Mouse (Mus musculus) kidney, embryonic 14.5 days (tissue): ENCODE results near the gene Galnt17. TPM values are rescaled to one million over a fixed set of nuclear protein-coding genes. Genes with fewer than 3 reads are reported as not detected.

ENCODE experiments used
- ATAC-seq: fragments of 200-750 bp; cut with Nextera tagmentation; 2 replicates; pipeline ENCODE4 v1.8.0; 2017; ENCODE audit warnings: moderate number of reproducible peaks, mild to moderate bottlenecking, moderate TSS enrichment, moderate library complexity; ENCODE audit not compliant: low FRiP score, low TSS enrichment
- H3K27ac ChIP-seq: fragments of 300-500 bp; sonication (generic); 2 replicates; pipeline ENCODE4 v1.5.1; 2014; ENCODE audit warnings: low read depth, mild to moderate bottlenecking, low read length, moderate library complexity, mixed read lengths
- H3K27me3 ChIP-seq: fragments of 300-500 bp; sonication (generic); 2 replicates; pipeline ENCODE4 v1.6.1; 2014; ENCODE audit warnings: mild to moderate bottlenecking, low read length; ENCODE audit not compliant: control insufficient read depth, insufficient read depth
- H3K36me3 ChIP-seq: fragments of 300-500 bp; sonication (generic); 2 replicates; pipeline ENCODE4 v1.6.1; 2014; ENCODE audit warnings: low read length, mixed read lengths; ENCODE audit not compliant: control insufficient read depth, insufficient read depth
- H3K4me1 ChIP-seq: fragments of 300-500 bp; sonication (generic); 2 replicates; pipeline ENCODE4 v1.6.1; 2014; ENCODE audit warnings: low read length, mixed read lengths; ENCODE audit not compliant: control insufficient read depth, insufficient read depth
- H3K4me2 ChIP-seq: fragments of 300-500 bp; sonication (generic); replicated peaks from 2 replicates; pipeline ENCODE4 v1.6.1; 2014; ENCODE audit warnings: low read depth, mild to moderate bottlenecking, low read length
- H3K4me3 ChIP-seq: fragments of 300-500 bp; sonication (generic); 2 replicates; pipeline ENCODE4 v1.5.1; 2014; ENCODE audit warnings: mild to moderate bottlenecking, low read length
- H3K9ac ChIP-seq: fragments of 300-500 bp; sonication (generic); 2 replicates; pipeline ENCODE4 v1.6.1; 2014; ENCODE audit warnings: low read depth, mild to moderate bottlenecking, low read length, moderate library complexity
- H3K9me3 ChIP-seq: fragments of 300-500 bp; sonication (generic); 2 replicates; pipeline ENCODE4 v1.6.1; 2016; ENCODE audit warnings: low read length; ENCODE audit not compliant: control insufficient read depth
- WGBS: fragments of 180-500 bp; shearing (Covaris S2); extraction: QIAGEN DNeasy Blood & Tissue Kit; methylation state at CpG from one replicate; pipeline ENCODE4 v1.1.7; 2014; 5-methylcytosine and 5-hydroxymethylcytosine counted together
- polyA plus RNA-seq: library from polyadenylated mRNA; unstranded; fragments of >200 nt; fragmentation: Nextera tagmentation; extraction: Ambion mirVana; gene quantifications from 2 replicates; pipeline ENCODE4 v1.2.1, GENCODE M21; 2014

Gene Galnt17
- polyA plus RNA-seq, 1 experiment from 2014 or later = 2.3 TPM

GRCm38 (mm10) chr5:131264145-131264544 lies 44.2 kb downstream of the Galnt17 start:
- Histone ChIP-seq H3K9me3 (no peaks in the 10 kb centered on the region), H3K27ac (no peak overlapping the region), H3K27me3 (no peaks in the 10 kb centered on the region), H3K36me3 (no peaks in the 10 kb centered on the region), H3K4me3 (no peak overlapping the region), H3K9ac (no peak overlapping the region), H3K4me2 (no peak overlapping the region), H3K4me1 (no peaks in the 10 kb centered on the region)
- ATAC-seq = no peak
- whole genome bisulfite sequencing = 65% methylated on average over 11 of the region's 11 CpGs

GRCm38 (mm10) chr5:131250701-131251636 lies 57.3 kb downstream of the Galnt17 start:
- Histone ChIP-seq H3K9ac (no peak overlapping the region), H3K27ac (no peak overlapping the region), H3K4me3 (no peak overlapping the region), H3K4me1 (no peaks in the 10 kb centered on the region), H3K4me2 (no peak overlapping the region), H3K36me3 (no peaks in the 10 kb centered on the region), H3K27me3 (no peaks in the 10 kb centered on the region), H3K9me3 (no peaks in the 10 kb centered on the region)
- WGBS = 66% methylated on average over 8 of the region's 8 CpGs
- no peak for ATAC-seq

- no peaks in the 10 kb centered on the region for H3K27me3 ChIP-seq
- no peak overlapping the region for H3K9ac ChIP-seq
- H3K27ac ChIP-seq = no peak overlapping the region
- 69% methylated on average over 3 of the region's 3 CpGs for WGBS
- ATAC-seq = no peak
- H3K9me3 ChIP-seq = no peaks in the 10 kb centered on the region
- H3K4me2 ChIP-seq = no peak overlapping the region
- no peaks in the 10 kb centered on the region for H3K36me3 ChIP-seq
- no peaks in the 10 kb centered on the region for H3K4me1 ChIP-seq
- H3K4me3 ChIP-seq = no peak overlapping the region
Measured at GRCm38 (mm10) chr5:131248416-131248815, 59.9 kb downstream of the Galnt17 start.

GRCm38 (mm10) chr5:131246591-131246990 lies 61.7 kb downstream of the Galnt17 start:
- Histone ChIP-seq H3K27me3 (no peaks in the 10 kb centered on the region), H3K36me3 (no peaks in the 10 kb centered on the region), H3K4me2 (no peak overlapping the region), H3K9ac (no peak overlapping the region), H3K4me1 (0 out of 2 replicates have a peak, but pooled peaks cover 3% of the 10 kb centered on the region), H3K4me3 (no peak overlapping the region), H3K27ac (no peak overlapping the region), H3K9me3 (no peaks in the 10 kb centered on the region)
- no peak for ATAC-seq
- 98% methylated on average over 6 of the region's 6 CpGs for WGBS

GRCm38 (mm10) chr5:131241689-131242088 lies 66.6 kb downstream of the Galnt17 start:
- Histone ChIP-seq H3K27ac (no peak overlapping the region), H3K9ac (no peak overlapping the region), H3K4me1 (0 out of 2 replicates have a peak, but pooled peaks cover 3% of the 10 kb centered on the region), H3K9me3 (no peaks in the 10 kb centered on the region), H3K36me3 (no peaks in the 10 kb centered on the region), H3K4me2 (no peak overlapping the region), H3K4me3 (no peak overlapping the region), H3K27me3 (no peaks in the 10 kb centered on the region)
- WGBS = 42% methylated on average over 4 of the region's 4 CpGs
- peak; percentile 60; the same call in 1 of the 2 replicates for ATAC-seq

GRCm38 (mm10) chr5:131239813-131240212 lies 68.5 kb downstream of the Galnt17 start:
- Histone ChIP-seq H3K27ac (no peak overlapping the region), H3K4me1 (0 out of 2 replicates have a peak, but pooled peaks cover 3% of the 10 kb centered on the region), H3K36me3 (no peaks in the 10 kb centered on the region), H3K4me3 (no peak overlapping the region), H3K27me3 (no peaks in the 10 kb centered on the region), H3K9me3 (no peaks in the 10 kb centered on the region), H3K9ac (no peak overlapping the region), H3K4me2 (no peak overlapping the region)
- WGBS = 95% methylated on average over 3 of the region's 3 CpGs
- no peak for ATAC-seq

GRCm38 (mm10) chr5:131236906-131237305 lies 71.4 kb downstream of the Galnt17 start:
- Histone ChIP-seq H3K27me3 (no peaks in the 10 kb centered on the region), H3K4me1 (0 out of 2 replicates have a peak, but pooled peaks cover 5% of the 10 kb centered on the region), H3K4me3 (no peak overlapping the region), H3K9me3 (no peaks in the 10 kb centered on the region), H3K27ac (no peak overlapping the region), H3K9ac (no peak overlapping the region), H3K36me3 (no peaks in the 10 kb centered on the region), H3K4me2 (no peak overlapping the region)
- WGBS = 76% methylated on average over 8 of the region's 8 CpGs
- ATAC-seq = no peak

- no peaks in the 10 kb centered on the region for H3K36me3 ChIP-seq
- no peak overlapping the region for H3K4me2 ChIP-seq
- H3K27me3 ChIP-seq = no peaks in the 10 kb centered on the region
- no peak overlapping the region for H3K9ac ChIP-seq
- H3K4me1 ChIP-seq = 0 out of 2 replicates have a peak, but pooled peaks cover 2% of the 10 kb centered on the region
- no peaks in the 10 kb centered on the region for H3K9me3 ChIP-seq
- ATAC-seq = no peak
- H3K27ac ChIP-seq = no peak overlapping the region
- WGBS = 75% methylated on average over 8 of the region's 8 CpGs
- H3K4me3 ChIP-seq = no peak overlapping the region
Measured at GRCm38 (mm10) chr5:131233828-131234227, 74.5 kb downstream of the Galnt17 start.

GRCm38 (mm10) chr5:131231060-131231459 lies 77.2 kb downstream of the Galnt17 start:
- H3K4me2 ChIP-seq = no peak overlapping the region
- 0 out of 2 replicates have a peak, but pooled peaks cover 2% of the 10 kb centered on the region for H3K4me1 ChIP-seq
- no peak overlapping the region for H3K9ac ChIP-seq
- H3K9me3 ChIP-seq = no peaks in the 10 kb centered on the region
- H3K27me3 ChIP-seq = no peaks in the 10 kb centered on the region
- no peaks in the 10 kb centered on the region for H3K36me3 ChIP-seq
- H3K4me3 ChIP-seq = no peak overlapping the region
- H3K27ac ChIP-seq = no peak overlapping the region
- 64% methylated on average over 11 of the region's 11 CpGs for WGBS
- no peak for ATAC-seq
